Mouse (Mus musculus): Measurements from ENCODE around the gene Miip.

GRCm38 (mm10) chr4:147866056-147866455 lies 2.6 kb downstream of the Miip start:
- no peak for TF ChIP-seq CTCF (IDR thresholded peaks at IDR 0.05; ENCODE audit: borderline replicate concordance, extremely low read depth, insufficient read depth, insufficient read length)
- no peak for TF ChIP-seq POLR2A (IDR thresholded peaks at IDR 0.05; ENCODE audit: borderline replicate concordance, extremely low read depth, insufficient read depth, insufficient read length, poor library complexity, severe bottlenecking)

Measured in brain, embryonic 14.5 days (tissue).